Mouse (Mus musculus) lung, postnatal 0 days (tissue): ENCODE results near the gene Podn.

Experiments used
- CTCF ChIP-seq: IDR thresholded peaks from 2 replicates; pipeline ENCODE4 v1.5.1; 2016; ENCODE audit warnings: antibody characterized with exemption, mild to moderate bottlenecking
- EP300 ChIP-seq: IDR thresholded peaks from 2 replicates; pipeline ENCODE4 v1.6.1; 2016; ENCODE audit warnings: antibody characterized with exemption, mild to moderate bottlenecking, control low read depth

DNA sequence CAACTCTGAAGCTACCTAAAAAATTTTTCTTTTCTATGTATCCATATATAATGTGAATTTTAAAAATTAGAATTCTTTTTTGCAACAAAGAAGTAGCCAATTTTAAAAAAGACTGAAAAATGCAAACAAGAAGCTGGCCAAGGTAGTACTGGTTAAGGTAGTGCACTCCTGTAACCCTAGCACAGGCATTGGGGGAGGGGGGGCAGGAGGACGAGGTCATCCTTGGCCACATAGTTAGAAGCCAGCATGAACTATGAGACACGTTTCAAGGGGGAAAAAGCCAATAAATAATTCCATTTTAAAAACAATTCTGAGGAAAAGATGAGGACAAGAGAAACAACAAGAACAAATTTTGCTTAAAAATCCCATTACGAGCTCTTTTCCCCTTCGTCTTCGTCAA lies 33.7 kb downstream of the Podn start:
- TF ChIP-seq EP300 (no peak), CTCF (no peak)
